ENCODE assay signal across 8 mouse cellular contexts in the genomic region with DNA sequence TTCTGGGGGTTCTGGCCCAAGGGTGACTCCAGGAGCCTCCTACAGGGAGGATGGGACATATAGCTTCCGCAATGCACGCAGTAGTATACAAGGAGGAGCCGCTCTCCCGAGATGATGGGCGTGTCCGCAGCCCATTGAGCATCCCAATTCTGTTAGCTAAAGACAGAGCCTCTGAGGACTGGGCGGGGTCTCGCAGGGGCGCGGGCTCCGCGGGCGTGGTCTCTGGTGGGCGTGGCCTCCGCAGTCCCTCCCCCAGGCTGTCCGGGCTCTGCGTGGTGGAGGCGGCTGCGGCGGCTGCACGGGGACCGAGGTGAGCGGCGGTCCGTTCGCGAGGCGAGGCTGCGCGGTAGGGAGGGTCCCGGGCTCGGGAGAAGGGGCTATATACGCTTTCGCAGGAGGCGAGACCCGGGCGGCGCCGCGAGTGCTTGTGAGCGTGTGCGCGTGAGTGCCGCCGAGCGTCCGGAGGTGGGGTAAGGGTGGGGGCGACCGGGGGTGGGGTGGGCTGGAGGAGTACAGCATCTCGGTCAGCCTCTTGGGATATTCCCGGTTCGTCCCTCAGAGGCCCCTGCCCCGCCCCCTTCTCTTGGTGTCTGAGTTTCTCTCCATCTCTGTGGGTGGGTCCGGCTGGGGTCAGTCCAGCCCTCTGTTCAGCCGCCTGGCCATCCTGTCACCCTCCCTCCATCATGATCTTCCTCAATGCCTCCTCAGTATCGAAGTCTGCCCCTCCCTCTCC. TPM values are rescaled to one million over a fixed set of nuclear protein-coding genes. Genes with fewer than 3 reads are reported as not detected.
DNase-seq lines count a peak whose midpoint lies in the region; ATAC-seq and TF ChIP-seq lines count a peak whose summit lies in the region.

No protein-coding gene starts in this region.

- H3K27me3 ChIP-seq in forebrain, embryonic 14.5 days (replicated peaks; ENCODE audit: control insufficient read depth, insufficient read depth, low read length): no peaks in the 10 kb centered on the region
- peaks cover 58% of the 10 kb centered on the region for H3K27me3 ChIP-seq in hindbrain, embryonic 10.5 days (ENCODE audit: insufficient read depth, poor library complexity, severe bottlenecking)
- peaks cover 36% of the 10 kb centered on the region for H3K27me3 ChIP-seq in limb, embryonic 10.5 days (ENCODE audit: low read depth, poor library complexity, severe bottlenecking)
- peaks cover 8% of the 10 kb centered on the region; the same call in 1 of the 2 replicates for H3K27me3 ChIP-seq in small intestine, adult 2 months (ENCODE audit: control insufficient read depth, insufficient read depth, low read length)

- H3K4me3 ChIP-seq in forebrain, embryonic 14.5 days (ENCODE audit: low read depth, low read length): peak overlapping the region; percentile 49
- H3K4me3 ChIP-seq in hindbrain, embryonic 10.5 days: peak overlapping the region; percentile 66
- peak overlapping the region; percentile 61 for H3K4me3 ChIP-seq in limb, embryonic 10.5 days
- peak overlapping the region; percentile 64 for H3K4me3 ChIP-seq in small intestine, adult 2 months (ENCODE audit: low read depth, low read length)

- H3K4me1 ChIP-seq in forebrain, embryonic 14.5 days (ENCODE audit: control insufficient read depth, insufficient read depth, low read length): peaks cover 11% of the 10 kb centered on the region; the same call in 1 of the 2 replicates
- H3K4me1 ChIP-seq in hindbrain, embryonic 10.5 days (replicated peaks): peaks cover 39% of the 10 kb centered on the region
- peaks cover 34% of the 10 kb centered on the region for H3K4me1 ChIP-seq in limb, embryonic 10.5 days
- peaks cover 6% of the 10 kb centered on the region for H3K4me1 ChIP-seq in small intestine, adult 2 months (ENCODE audit: control insufficient read depth, insufficient read depth, insufficient read length, low read length)

- TF ChIP-seq POLR2A in small intestine, adult 2 months (IDR thresholded peaks at IDR 0.05; ENCODE audit: low read depth, low read length): no peak

- WGBS in forebrain, embryonic 14.5 days: under 1% methylated on average over 56 of the region's 56 CpGs
- under 1% methylated on average over 56 of the region's 56 CpGs for WGBS in hindbrain, embryonic 10.5 days
- WGBS in limb, embryonic 10.5 days: under 1% methylated on average over 55 of the region's 56 CpGs
- 1% methylated on average over 56 of the region's 56 CpGs for WGBS in small intestine, adult 2 months

- TF ChIP-seq CTCF in small intestine, adult 2 months (IDR thresholded peaks at IDR 0.05; ENCODE audit: extremely low read depth, insufficient read length, insufficient replicate concordance, low read depth, low read length): no peak

- no peaks in the 10 kb centered on the region for H3K9me3 ChIP-seq in forebrain, embryonic 14.5 days (replicated peaks; ENCODE audit: control insufficient read depth, low read length)
- no peaks in the 10 kb centered on the region for H3K9me3 ChIP-seq in hindbrain, embryonic 10.5 days
- no peaks in the 10 kb centered on the region for H3K9me3 ChIP-seq in limb, embryonic 10.5 days (replicated peaks)

- peak overlapping the region; percentile 76 for H3K4me2 ChIP-seq in forebrain, embryonic 14.5 days (ENCODE audit: low read length)

- no peaks in the 10 kb centered on the region for H3K36me3 ChIP-seq in forebrain, embryonic 14.5 days (ENCODE audit: control insufficient read depth, insufficient read depth, low read length)
- H3K36me3 ChIP-seq in hindbrain, embryonic 10.5 days: no peaks in the 10 kb centered on the region
- H3K36me3 ChIP-seq in limb, embryonic 10.5 days: no peaks in the 10 kb centered on the region
- H3K36me3 ChIP-seq in small intestine, adult 2 months (ENCODE audit: control insufficient read depth, insufficient read depth, low read length): no peaks in the 10 kb centered on the region

- peak overlapping the region; percentile 66 for H3K9ac ChIP-seq in forebrain, embryonic 14.5 days (ENCODE audit: low read length)

- ATAC-seq in forebrain, embryonic 14.5 days: peak; percentile 88
- no peak for ATAC-seq in erythroid progenitor cell, adult 5-6 weeks (replicated peaks; ENCODE audit: low FRiP score, poor library complexity, severe bottlenecking)

- H3K27ac ChIP-seq in forebrain, embryonic 14.5 days (ENCODE audit: low read depth, low read length): no peak overlapping the region
- peak overlapping the region; percentile 80 for H3K27ac ChIP-seq in hindbrain, embryonic 10.5 days
- H3K27ac ChIP-seq in limb, embryonic 10.5 days: peak overlapping the region; percentile 69
- H3K27ac ChIP-seq in small intestine, adult 2 months (ENCODE audit: insufficient read depth, low read depth, low read length): no peak overlapping the region

- peak; percentile 71 for DNase-seq in MEL-GATA-1-ER (ENCODE audit: extremely low read depth, low read depth)
- DNase-seq in adrenal gland, postnatal 14 days: peak; percentile 84
- DNase-seq in forebrain, embryonic 14.5 days (ENCODE audit: low spot score): peak; percentile 81
- peak; percentile 88 for DNase-seq in hindbrain, embryonic 10.5 days (ENCODE audit: low spot score)
- DNase-seq in limb, embryonic 10.5 days (ENCODE audit: low spot score): peak; percentile 89
- peak; percentile 87 for DNase-seq in mesoderm, embryonic 11.5 days (ENCODE audit: low read depth, low spot score)

RNA-seq across cellular contexts. Expression of a gene that starts 6.3 kb away (rescaled TPM):
- total RNA-seq in adrenal gland, postnatal 14 days (2021): 7.1 and 8.7 TPM in 2 replicates
- polyA plus RNA-seq in forebrain, embryonic 14.5 days (2014; fragmentation: Nextera tagmentation; extraction: Ambion mirVana): 9.0 and 10.5 TPM in 2 replicates
- polyA plus RNA-seq in hindbrain, embryonic 10.5 days (2016; fragmentation: Nextera tagmentation; extraction: Ambion mirVana): 17.9 and 20.4 TPM in 2 replicates
- polyA plus RNA-seq in limb, embryonic 10.5 days (2016; fragmentation: Nextera tagmentation; extraction: Ambion mirVana): 16.3 and 16.5 TPM in 2 replicates
- polyA plus RNA-seq in small intestine, adult 2 months (2012; rRNA removed): 43.2 and 82.9 TPM in 2 replicates
- 5.4 TPM in 1 of 2 replicates, not detected in the other for total RNA-seq in erythroid progenitor cell, adult 5-6 weeks (2015; ENCODE audit: low replicate concordance)
- 0.39 TPM in 1 of 2 replicates, not detected in the other for total RNA-seq in erythroid progenitor cell, adult 5-6 weeks (2017; ENCODE audit: low replicate concordance)

RNA-seq across cellular contexts. Expression of a gene that starts 56.7 kb away (rescaled TPM):
- total RNA-seq in adrenal gland, postnatal 14 days (2021): 0.83 and 1.2 TPM in 2 replicates
- 0.20 and 0.37 TPM in 2 replicates for polyA plus RNA-seq in forebrain, embryonic 14.5 days (2014; fragmentation: Nextera tagmentation; extraction: Ambion mirVana)
- polyA plus RNA-seq in hindbrain, embryonic 10.5 days (2016; fragmentation: Nextera tagmentation; extraction: Ambion mirVana): 3.5 and 3.8 TPM in 2 replicates
- 3.5 and 4.1 TPM in 2 replicates for polyA plus RNA-seq in limb, embryonic 10.5 days (2016; fragmentation: Nextera tagmentation; extraction: Ambion mirVana)
- polyA plus RNA-seq in small intestine, adult 2 months (2012; rRNA removed): 4.2 and 6.3 TPM in 2 replicates
- total RNA-seq in erythroid progenitor cell, adult 5-6 weeks (2015; ENCODE audit: low replicate concordance): not detected in 2 replicates
- not detected in 2 replicates for total RNA-seq in erythroid progenitor cell, adult 5-6 weeks (2017; ENCODE audit: low replicate concordance)

Comparison
In these comparisons a context has a peak if more than half of its experiments do, and no peak if none do; other contexts are left out.
1. H3K27ac ChIP-seq: peak in hindbrain, embryonic 10.5 days (single experiment) and limb, embryonic 10.5 days (single experiment); none in forebrain, embryonic 14.5 days (single experiment) and small intestine, adult 2 months (single experiment).
2. Peak in every context shown above with its lines, with median percentiles within 50 percentile points of each other: DNase-seq and H3K4me3 ChIP-seq.